Mouse (Mus musculus): ENCODE data around the gene Ifng. TPM values are rescaled to one million over a fixed set of nuclear protein-coding genes. Genes with fewer than 3 reads are reported as not detected.

Ifng gene
- not detected in 2 replicates for polyA plus RNA-seq (2012; rRNA removed)
- not detected in 2 replicates for polyA plus RNA-seq (2014; fragmentation: Nextera tagmentation; extraction: Ambion mirVana)

DNA sequence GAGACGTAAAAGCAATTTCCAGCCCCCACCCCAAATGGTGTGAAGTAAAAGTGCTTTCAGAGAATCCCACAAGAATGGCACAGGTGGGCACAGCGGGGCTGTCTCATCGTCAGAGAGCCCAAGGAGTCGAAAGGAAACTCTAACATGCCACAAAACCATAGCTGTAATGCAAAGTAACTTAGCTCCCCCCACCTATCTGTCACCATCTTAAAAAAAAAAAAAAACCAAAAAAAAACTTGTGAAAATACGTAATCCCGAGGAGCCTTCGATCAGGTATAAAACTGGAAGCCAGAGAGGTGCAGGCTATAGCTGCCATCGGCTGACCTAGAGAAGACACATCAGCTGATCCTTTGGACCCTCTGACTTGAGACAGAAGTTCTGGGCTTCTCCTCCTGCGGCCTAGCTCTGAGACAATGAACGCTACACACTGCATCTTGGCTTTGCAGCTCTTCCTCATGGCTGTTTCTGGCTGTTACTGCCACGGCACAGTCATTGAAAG, at the start of gene Ifng:
Gene Ifng (plus strand): TSS at position 305 of the 499 bp plus-strand sequence.
- WGBS = 93% methylated on average over 11 of the region's 11 CpGs
- no peak for DNase-seq (ENCODE audit: low spot score)
- Histone ChIP-seq H3K9me3 (ENCODE audit: control insufficient read depth, low read length) (no peaks in the 10 kb centered on the region), H3K36me3 (ENCODE audit: control insufficient read depth, insufficient read depth, low read length) (no peaks in the 10 kb centered on the region), H3K9ac (ENCODE audit: low read depth, low read length, severe bottlenecking) (no peak within 1 kb of the TSS), H3K4me3 (replicated peaks; ENCODE audit: low read length) (no peak within 1 kb of the TSS), H3K4me1 (ENCODE audit: control insufficient read depth, insufficient read depth, low read length) (no peaks in the 10 kb centered on the region), H3K4me2 (replicated peaks; ENCODE audit: low read depth, low read length, severe bottlenecking) (no peak within 1 kb of the TSS), H3K27me3 (ENCODE audit: control insufficient read depth, insufficient read depth, low read length) (no peaks in the 10 kb centered on the region), H3K27ac (replicated peaks; ENCODE audit: low read depth, low read length) (no peak within 1 kb of the TSS)
- no peak for TF ChIP-seq POLR2A (IDR thresholded peaks at IDR 0.05; ENCODE audit: borderline replicate concordance, extremely low read depth, insufficient read depth, insufficient read length)
- no peak for ATAC-seq (ENCODE audit: low FRiP score, low read depth)

DNA sequence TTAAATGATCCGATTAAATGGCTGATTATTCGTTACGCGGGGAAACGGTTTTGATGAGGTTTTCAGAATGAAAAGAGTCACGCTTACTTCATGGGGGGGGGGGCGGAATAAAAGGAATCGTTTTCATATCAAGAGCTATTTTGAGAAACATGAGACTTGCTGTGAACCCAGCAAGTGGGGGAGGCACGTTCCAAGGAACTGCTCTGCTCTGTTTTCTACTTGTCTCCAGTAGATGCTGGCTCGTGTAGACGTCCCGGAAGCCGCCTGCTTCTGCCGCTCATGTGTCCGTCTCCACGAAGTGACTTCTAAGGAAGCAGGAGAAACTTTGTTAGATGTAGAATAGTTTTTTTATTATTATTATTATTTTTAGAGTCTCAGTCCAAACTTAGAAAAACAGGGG, 40.9 kb upstream of the Ifng start:
- no peak for ATAC-seq (ENCODE audit: low FRiP score, low read depth)
- 88% methylated on average over 16 of the region's 16 CpGs for WGBS

DNA sequence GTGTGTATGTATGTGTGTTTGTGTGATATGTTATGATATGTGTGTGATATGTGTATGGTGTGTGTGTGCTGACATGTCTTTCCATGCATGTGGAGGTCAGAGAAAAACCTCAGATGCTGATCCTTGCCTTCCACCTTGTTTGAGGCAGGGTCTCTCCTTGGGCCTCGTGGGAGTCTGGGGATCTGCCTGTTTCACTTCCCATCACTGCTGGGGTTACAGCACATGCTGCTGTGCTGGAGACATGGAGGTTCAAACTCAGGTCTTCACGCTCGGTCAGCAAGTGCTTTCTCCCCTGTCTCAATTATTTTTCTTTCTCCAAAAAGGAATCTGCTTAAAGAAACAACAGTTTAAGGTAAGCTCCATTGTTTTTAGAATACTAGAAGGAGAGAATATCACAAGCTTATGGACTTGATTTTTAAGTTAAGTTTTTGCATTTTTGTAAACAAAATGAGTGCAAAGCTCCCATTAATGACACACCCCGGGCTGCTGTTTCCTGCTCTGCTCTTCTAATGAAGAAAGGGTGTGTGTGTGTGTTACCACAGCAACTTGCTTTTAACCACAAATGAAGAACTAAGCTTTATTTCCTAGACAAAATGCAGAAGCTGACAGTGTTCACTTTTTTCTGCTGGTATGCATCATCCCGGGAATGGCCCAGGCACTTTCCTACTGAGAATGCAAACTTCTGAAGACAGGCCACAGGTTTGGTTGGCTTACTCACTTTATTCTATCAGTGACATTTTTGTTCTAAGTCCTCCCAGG, 34.2 kb upstream of the Ifng start:
- H3K9me3 ChIP-seq (ENCODE audit: control insufficient read depth, low read length) = no peaks in the 10 kb centered on the region
- H3K9ac ChIP-seq (ENCODE audit: low read depth, low read length, severe bottlenecking) = no peak overlapping the region
- H3K27ac ChIP-seq (replicated peaks; ENCODE audit: low read depth, low read length) = no peak overlapping the region
- TF ChIP-seq POLR2A (IDR thresholded peaks at IDR 0.05; ENCODE audit: borderline replicate concordance, extremely low read depth, insufficient read depth, insufficient read length) = no peak
- H3K4me1 ChIP-seq (ENCODE audit: control insufficient read depth, insufficient read depth, low read length) = no peaks in the 10 kb centered on the region
- ATAC-seq (ENCODE audit: low FRiP score, low read depth) (no peak), DNase-seq (ENCODE audit: low spot score) (no peak)
- H3K27me3 ChIP-seq (ENCODE audit: control insufficient read depth, insufficient read depth, low read length) = no peaks in the 10 kb centered on the region
- H3K4me2 ChIP-seq (replicated peaks; ENCODE audit: low read depth, low read length, severe bottlenecking) = no peak overlapping the region
- no peaks in the 10 kb centered on the region for H3K36me3 ChIP-seq (ENCODE audit: control insufficient read depth, insufficient read depth, low read length)
- 75% methylated on average over 5 of the region's 5 CpGs for WGBS
- H3K4me3 ChIP-seq (replicated peaks; ENCODE audit: low read length) = no peak overlapping the region

More for the DNA sequence above, 40.9 kb upstream of the Ifng start:
- DNase-seq (ENCODE audit: low spot score) = no peak
- H3K9me3 ChIP-seq (ENCODE audit: control insufficient read depth, low read length) = no peaks in the 10 kb centered on the region
- H3K4me1 ChIP-seq (ENCODE audit: control insufficient read depth, insufficient read depth, low read length) = no peaks in the 10 kb centered on the region
- H3K27me3 ChIP-seq (ENCODE audit: control insufficient read depth, insufficient read depth, low read length) = no peaks in the 10 kb centered on the region
- TF ChIP-seq POLR2A (IDR thresholded peaks at IDR 0.05; ENCODE audit: borderline replicate concordance, extremely low read depth, insufficient read depth, insufficient read length) = no peak
- no peaks in the 10 kb centered on the region for H3K36me3 ChIP-seq (ENCODE audit: control insufficient read depth, insufficient read depth, low read length)
- H3K9ac ChIP-seq (ENCODE audit: low read depth, low read length, severe bottlenecking) = no peak overlapping the region
- no peak overlapping the region for H3K4me2 ChIP-seq (replicated peaks; ENCODE audit: low read depth, low read length, severe bottlenecking)
- H3K27ac ChIP-seq (replicated peaks; ENCODE audit: low read depth, low read length) = no peak overlapping the region
- no peak overlapping the region for H3K4me3 ChIP-seq (replicated peaks; ENCODE audit: low read length)

DNA sequence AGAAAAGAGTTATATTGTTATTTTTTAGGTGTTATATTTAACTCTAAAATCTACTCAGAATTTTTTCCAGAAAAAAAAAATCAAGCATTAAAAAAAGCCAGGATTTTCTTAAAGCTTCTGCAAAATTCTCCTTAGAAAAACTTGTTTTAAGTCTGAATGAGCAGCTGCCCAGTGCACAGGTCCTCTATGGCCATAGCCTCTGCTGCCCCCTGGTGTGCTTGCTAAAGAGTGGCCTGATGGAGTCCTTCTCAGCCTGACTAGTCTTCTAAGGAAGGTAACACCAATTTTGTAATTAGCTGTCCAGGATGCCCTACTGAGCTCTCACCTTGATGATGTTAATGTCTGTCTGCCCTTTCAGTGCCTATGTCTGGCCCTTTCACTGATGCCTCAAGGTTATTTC, 29.5 kb upstream of the Ifng start:
- H3K27ac ChIP-seq (replicated peaks; ENCODE audit: low read depth, low read length) = no peak overlapping the region
- H3K4me2 ChIP-seq (replicated peaks; ENCODE audit: low read depth, low read length, severe bottlenecking) = no peak overlapping the region
- no peak for DNase-seq (ENCODE audit: low spot score)
- no peaks in the 10 kb centered on the region for H3K9me3 ChIP-seq (ENCODE audit: control insufficient read depth, low read length)
- no peaks in the 10 kb centered on the region for H3K27me3 ChIP-seq (ENCODE audit: control insufficient read depth, insufficient read depth, low read length)
- TF ChIP-seq POLR2A (IDR thresholded peaks at IDR 0.05; ENCODE audit: borderline replicate concordance, extremely low read depth, insufficient read depth, insufficient read length) = no peak
- no peak overlapping the region for H3K4me3 ChIP-seq (replicated peaks; ENCODE audit: low read length)
- ATAC-seq (ENCODE audit: low FRiP score, low read depth) = no peak
- H3K4me1 ChIP-seq (ENCODE audit: control insufficient read depth, insufficient read depth, low read length) = no peaks in the 10 kb centered on the region
- no peak overlapping the region for H3K9ac ChIP-seq (ENCODE audit: low read depth, low read length, severe bottlenecking)
- H3K36me3 ChIP-seq (ENCODE audit: control insufficient read depth, insufficient read depth, low read length) = no peaks in the 10 kb centered on the region

DNA sequence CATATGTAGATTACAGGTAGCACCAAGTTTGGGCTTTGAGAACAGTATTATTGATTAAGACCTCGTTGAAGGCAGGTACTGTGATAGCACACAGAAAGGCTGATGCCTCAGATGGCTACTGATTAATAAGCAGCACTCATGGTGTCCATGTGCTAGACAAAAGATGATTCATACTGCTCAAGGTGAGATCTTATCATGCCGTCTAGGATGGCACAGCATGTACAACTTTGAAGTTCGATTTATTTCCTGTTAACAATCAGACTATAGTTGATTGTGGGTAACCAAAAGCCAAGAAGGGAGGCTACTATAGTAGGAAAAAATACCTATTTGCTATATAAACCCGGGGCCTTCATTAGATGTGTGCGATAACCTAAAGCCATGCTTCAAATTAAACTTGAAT, 28.1 kb upstream of the Ifng start:
- Histone ChIP-seq H3K27ac (replicated peaks; ENCODE audit: low read depth, low read length) (no peak overlapping the region), H3K4me2 (replicated peaks; ENCODE audit: low read depth, low read length, severe bottlenecking) (no peak overlapping the region), H3K4me1 (ENCODE audit: control insufficient read depth, insufficient read depth, low read length) (no peaks in the 10 kb centered on the region), H3K9me3 (ENCODE audit: control insufficient read depth, low read length) (no peaks in the 10 kb centered on the region), H3K36me3 (ENCODE audit: control insufficient read depth, insufficient read depth, low read length) (no peaks in the 10 kb centered on the region), H3K9ac (ENCODE audit: low read depth, low read length, severe bottlenecking) (no peak overlapping the region), H3K27me3 (ENCODE audit: control insufficient read depth, insufficient read depth, low read length) (no peaks in the 10 kb centered on the region), H3K4me3 (replicated peaks; ENCODE audit: low read length) (no peak overlapping the region)
- DNase-seq (ENCODE audit: low spot score) (no peak), ATAC-seq (ENCODE audit: low FRiP score, low read depth) (no peak)
- 84% methylated on average over 5 of the region's 5 CpGs for WGBS
- no peak for TF ChIP-seq POLR2A (IDR thresholded peaks at IDR 0.05; ENCODE audit: borderline replicate concordance, extremely low read depth, insufficient read depth, insufficient read length)

All from limb, embryonic 14.5 days (tissue).